Mouse (Mus musculus) liver, embryonic 14.5 days (tissue): Measurements from ENCODE around the gene Zfp579.

Experiments
- CTCF ChIP-seq: IDR thresholded peaks from 2 replicates; pipeline ENCODE4 v1.5.1; 2016; ENCODE audit warnings: antibody characterized with exemption, low read depth, control low read depth
- EP300 ChIP-seq: IDR thresholded peaks from 2 replicates; pipeline ENCODE4 v1.6.1; 2016; ENCODE audit warnings: antibody characterized with exemption, low read depth

GRCm38 (mm10) chr7:5020000-5020681, 24.2 kb upstream of the Zfp579 start, which contains the start of the genes Zfp865 and Ccdc106:
- TF ChIP-seq CTCF (peak; percentile 22; the same call in 1 of the 2 replicates), EP300 (no peak)
